Mouse (Mus musculus) midbrain, embryonic 13.5 days (tissue): Measurements from ENCODE around the gene Apba1. TPM values are rescaled to one million over a fixed set of nuclear protein-coding genes. Genes with fewer than 3 reads are reported as not detected.
A peak's percentile ranks its signal among the peaks of the same experiment; 100 is the strongest.

ENCODE experiments used
- ATAC-seq: fragments of 200-750 bp; cut with Nextera tagmentation; 2 replicates; pipeline ENCODE4 v1.8.0; 2017; ENCODE audit warnings: mild to moderate bottlenecking, moderate TSS enrichment, moderate library complexity
- H3K27ac ChIP-seq: fragments of 300-500 bp; sonication (generic); 2 replicates; pipeline ENCODE4 v1.5.1; 2015; ENCODE audit warnings: inconsistent platforms, mild to moderate bottlenecking, moderate library complexity
- H3K27me3 ChIP-seq: fragments of 300-500 bp; sonication (generic); 2 replicates; pipeline ENCODE4 v1.6.1; 2015; ENCODE audit warnings: mild to moderate bottlenecking, inconsistent platforms
- H3K36me3 ChIP-seq: fragments of 300-500 bp; sonication (generic); 2 replicates; pipeline ENCODE4 v1.6.1; 2015; ENCODE audit warnings: mild to moderate bottlenecking, inconsistent platforms
- H3K4me1 ChIP-seq: fragments of 300-500 bp; sonication (generic); replicated peaks from 2 replicates; pipeline ENCODE4 v1.6.1; 2015; ENCODE audit warnings: inconsistent platforms
- H3K4me2 ChIP-seq: fragments of 300-500 bp; sonication (generic); replicated peaks from 2 replicates; pipeline ENCODE4 v1.6.1; 2015; ENCODE audit warnings: moderate library complexity, mild to moderate bottlenecking, inconsistent platforms
- H3K4me3 ChIP-seq: fragments of 300-500 bp; sonication (generic); replicated peaks from 2 replicates; pipeline ENCODE4 v1.5.1; 2015; ENCODE audit warnings: mild to moderate bottlenecking, inconsistent platforms
- H3K9ac ChIP-seq: fragments of 300-500 bp; sonication (generic); replicated peaks from 2 replicates; pipeline ENCODE4 v1.6.1; 2015; ENCODE audit warnings: mild to moderate bottlenecking, inconsistent platforms
- H3K9me3 ChIP-seq: fragments of 300-500 bp; sonication (generic); 2 replicates; pipeline ENCODE4 v1.6.1; 2016; ENCODE audit warnings: mild to moderate bottlenecking, inconsistent platforms
- WGBS: fragments of 180-500 bp; shearing (Covaris S2); methylation state at CpG from one replicate; pipeline ENCODE4 v1.1.7; 2015; 5-methylcytosine and 5-hydroxymethylcytosine counted together
- polyA plus RNA-seq: library from polyadenylated mRNA; unstranded; fragments of >200 nt; fragmentation: Nextera tagmentation; extraction: Ambion mirVana; gene quantifications from 2 replicates; pipeline ENCODE4 v1.2.1, GENCODE M21; 2015

The Apba1 gene
- polyA plus RNA-seq, 1 experiment from 2014 or later = 6.3 TPM

GRCm38 (mm10) chr19:23947871-23948270 is 189.2 kb downstream of the Apba1 start:
- no peak overlapping the region for H3K9ac ChIP-seq
- no peak for ATAC-seq
- peaks cover 19% of the 10 kb centered on the region for H3K36me3 ChIP-seq
- WGBS = 8% methylated on average over 4 of the region's 4 CpGs
- peaks cover 4% of the 10 kb centered on the region; the same call in 1 of the 2 replicates for H3K27me3 ChIP-seq
- H3K9me3 ChIP-seq = no peaks in the 10 kb centered on the region
- no peak overlapping the region for H3K27ac ChIP-seq
- H3K4me2 ChIP-seq = no peak overlapping the region
- H3K4me3 ChIP-seq = no peak overlapping the region
- H3K4me1 ChIP-seq = peaks cover 14% of the 10 kb centered on the region

- no peaks in the 10 kb centered on the region for H3K9me3 ChIP-seq
Observed at GRCm38 (mm10) chr19:23948301-23949000, 189.8 kb downstream of the Apba1 start.

GRCm38 (mm10) chr19:23955461-23955860 is 196.8 kb downstream of the Apba1 start:
- Histone ChIP-seq H3K9me3 (no peaks in the 10 kb centered on the region), H3K36me3 (no peaks in the 10 kb centered on the region), H3K27ac (no peak overlapping the region), H3K9ac (no peak overlapping the region), H3K27me3 (0 out of 2 replicates have a peak, but pooled peaks cover 4% of the 10 kb centered on the region), H3K4me2 (no peak overlapping the region), H3K4me1 (peaks cover 14% of the 10 kb centered on the region), H3K4me3 (no peak overlapping the region)
- ATAC-seq = no peak
- 89% methylated on average over 8 of the region's 8 CpGs for WGBS

More at GRCm38 (mm10) chr19:23948301-23949000, 189.8 kb downstream of the Apba1 start:
- Histone ChIP-seq H3K4me3 (no peak overlapping the region), H3K9ac (no peak overlapping the region), H3K4me1 (peaks cover 14% of the 10 kb centered on the region), H3K4me2 (no peak overlapping the region), H3K27ac (no peak overlapping the region), H3K27me3 (peaks cover 4% of the 10 kb centered on the region; the same call in 1 of the 2 replicates), H3K36me3 (peaks cover 14% of the 10 kb centered on the region)
- 12% methylated on average over 12 of the region's 12 CpGs for WGBS
- ATAC-seq = peak; percentile 34; the same call in 1 of the 2 replicates

GRCm38 (mm10) chr19:23956299-23956975 is 197.8 kb downstream of the Apba1 start:
- Histone ChIP-seq H3K4me2 (no peak overlapping the region), H3K27me3 (0 out of 2 replicates have a peak, but pooled peaks cover 4% of the 10 kb centered on the region), H3K9ac (no peak overlapping the region), H3K36me3 (no peaks in the 10 kb centered on the region), H3K4me1 (peaks cover 22% of the 10 kb centered on the region), H3K9me3 (no peaks in the 10 kb centered on the region), H3K27ac (no peak overlapping the region), H3K4me3 (no peak overlapping the region)
- WGBS = 73% methylated on average over 17 of the region's 17 CpGs
- no peak for ATAC-seq

GRCm38 (mm10) chr19:23957563-23957962 is 198.9 kb downstream of the Apba1 start:
- Histone ChIP-seq H3K4me3 (no peak overlapping the region), H3K4me2 (no peak overlapping the region), H3K27ac (no peak overlapping the region), H3K27me3 (0 out of 2 replicates have a peak, but pooled peaks cover 4% of the 10 kb centered on the region), H3K4me1 (peaks cover 22% of the 10 kb centered on the region), H3K9ac (no peak overlapping the region), H3K9me3 (no peaks in the 10 kb centered on the region), H3K36me3 (no peaks in the 10 kb centered on the region)
- no peak for ATAC-seq
- WGBS = 75% methylated on average over 7 of the region's 7 CpGs

- ATAC-seq = no peak
- no peak overlapping the region for H3K4me2 ChIP-seq
- 50% methylated on average over 6 of the region's 6 CpGs for WGBS
Observed at GRCm38 (mm10) chr19:23958925-23959324, 200.2 kb downstream of the Apba1 start.

GRCm38 (mm10) chr19:23959870-23960269 is 201.2 kb downstream of the Apba1 start:
- Histone ChIP-seq H3K36me3 (no peaks in the 10 kb centered on the region), H3K4me1 (peaks cover 26% of the 10 kb centered on the region), H3K9ac (no peak overlapping the region), H3K4me2 (no peak overlapping the region), H3K9me3 (no peaks in the 10 kb centered on the region), H3K27me3 (0 out of 2 replicates have a peak, but pooled peaks cover 7% of the 10 kb centered on the region), H3K27ac (peak overlapping the region; percentile 39; the same call in 1 of the 2 replicates), H3K4me3 (no peak overlapping the region)
- peak; percentile 62 for ATAC-seq
- 47% methylated on average over 7 of the region's 7 CpGs for WGBS

More at GRCm38 (mm10) chr19:23958925-23959324, 200.2 kb downstream of the Apba1 start:
- Histone ChIP-seq H3K9me3 (no peaks in the 10 kb centered on the region), H3K4me1 (peaks cover 22% of the 10 kb centered on the region), H3K4me3 (no peak overlapping the region), H3K36me3 (no peaks in the 10 kb centered on the region), H3K9ac (no peak overlapping the region), H3K27ac (no peak overlapping the region), H3K27me3 (0 out of 2 replicates have a peak, but pooled peaks cover 7% of the 10 kb centered on the region)

- no peak overlapping the region for H3K4me2 ChIP-seq
- H3K4me3 ChIP-seq = no peak overlapping the region
- H3K27ac ChIP-seq = peak overlapping the region; percentile 58; the same call in 1 of the 2 replicates
- H3K9me3 ChIP-seq = no peaks in the 10 kb centered on the region
- WGBS = 22% methylated on average over 3 of the region's 3 CpGs
- peak; percentile 44 for ATAC-seq
- peaks cover 26% of the 10 kb centered on the region for H3K4me1 ChIP-seq
- peak overlapping the region; percentile 54; the same call in 1 of the 2 replicates for H3K9ac ChIP-seq
- no peaks in the 10 kb centered on the region for H3K36me3 ChIP-seq
- 0 out of 2 replicates have a peak, but pooled peaks cover 7% of the 10 kb centered on the region for H3K27me3 ChIP-seq
Observed at GRCm38 (mm10) chr19:23960275-23960674, 201.6 kb downstream of the Apba1 start.

GRCm38 (mm10) chr19:23960831-23961447 is 202.3 kb downstream of the Apba1 start:
- Histone ChIP-seq H3K4me3 (no peak overlapping the region), H3K4me1 (peaks cover 26% of the 10 kb centered on the region), H3K9ac (peak overlapping the region; percentile 54; the same call in 1 of the 2 replicates), H3K36me3 (no peaks in the 10 kb centered on the region), H3K9me3 (no peaks in the 10 kb centered on the region), H3K27me3 (0 out of 2 replicates have a peak, but pooled peaks cover 4% of the 10 kb centered on the region), H3K27ac (peak overlapping the region; percentile 58), H3K4me2 (no peak overlapping the region)
- ATAC-seq = peak; percentile 38
- WGBS = 71% methylated on average over 6 of the region's 6 CpGs

- no peak overlapping the region for H3K27ac ChIP-seq
- no peak overlapping the region for H3K4me3 ChIP-seq
- H3K27me3 ChIP-seq = 0 out of 2 replicates have a peak, but pooled peaks cover 3% of the 10 kb centered on the region
- no peak overlapping the region for H3K4me2 ChIP-seq
- H3K4me1 ChIP-seq = peaks cover 26% of the 10 kb centered on the region
- no peaks in the 10 kb centered on the region for H3K36me3 ChIP-seq
- 2% methylated on average over 8 of the region's 8 CpGs for WGBS
- H3K9me3 ChIP-seq = no peaks in the 10 kb centered on the region
- peak; percentile 75 for ATAC-seq
- H3K9ac ChIP-seq = no peak overlapping the region
Observed at GRCm38 (mm10) chr19:23961516-23961915, 202.8 kb downstream of the Apba1 start.

GRCm38 (mm10) chr19:23964401-23964910 is 205.8 kb downstream of the Apba1 start:
- ATAC-seq = no peak
- H3K27me3 ChIP-seq = 0 out of 2 replicates have a peak, but pooled peaks cover 3% of the 10 kb centered on the region

More at GRCm38 (mm10) chr19:23964401-23964910, 205.8 kb downstream of the Apba1 start:
- Histone ChIP-seq H3K4me2 (no peak overlapping the region), H3K27ac (no peak overlapping the region), H3K4me3 (no peak overlapping the region), H3K4me1 (peaks cover 20% of the 10 kb centered on the region), H3K9me3 (no peaks in the 10 kb centered on the region), H3K9ac (no peak overlapping the region), H3K36me3 (no peaks in the 10 kb centered on the region)
- 54% methylated on average over 10 of the region's 10 CpGs for WGBS
